Mouse (Mus musculus): Measurements from ENCODE around the gene Arhgap42. TPM values are rescaled to one million over a fixed set of nuclear protein-coding genes. Genes with fewer than 3 reads are reported as not detected.

Arhgap42 gene
- polyA plus RNA-seq (2016; fragmentation: Nextera tagmentation; extraction: Ambion mirVana), result 23.5 and 23.6 TPM in 2 replicates

DNA sequence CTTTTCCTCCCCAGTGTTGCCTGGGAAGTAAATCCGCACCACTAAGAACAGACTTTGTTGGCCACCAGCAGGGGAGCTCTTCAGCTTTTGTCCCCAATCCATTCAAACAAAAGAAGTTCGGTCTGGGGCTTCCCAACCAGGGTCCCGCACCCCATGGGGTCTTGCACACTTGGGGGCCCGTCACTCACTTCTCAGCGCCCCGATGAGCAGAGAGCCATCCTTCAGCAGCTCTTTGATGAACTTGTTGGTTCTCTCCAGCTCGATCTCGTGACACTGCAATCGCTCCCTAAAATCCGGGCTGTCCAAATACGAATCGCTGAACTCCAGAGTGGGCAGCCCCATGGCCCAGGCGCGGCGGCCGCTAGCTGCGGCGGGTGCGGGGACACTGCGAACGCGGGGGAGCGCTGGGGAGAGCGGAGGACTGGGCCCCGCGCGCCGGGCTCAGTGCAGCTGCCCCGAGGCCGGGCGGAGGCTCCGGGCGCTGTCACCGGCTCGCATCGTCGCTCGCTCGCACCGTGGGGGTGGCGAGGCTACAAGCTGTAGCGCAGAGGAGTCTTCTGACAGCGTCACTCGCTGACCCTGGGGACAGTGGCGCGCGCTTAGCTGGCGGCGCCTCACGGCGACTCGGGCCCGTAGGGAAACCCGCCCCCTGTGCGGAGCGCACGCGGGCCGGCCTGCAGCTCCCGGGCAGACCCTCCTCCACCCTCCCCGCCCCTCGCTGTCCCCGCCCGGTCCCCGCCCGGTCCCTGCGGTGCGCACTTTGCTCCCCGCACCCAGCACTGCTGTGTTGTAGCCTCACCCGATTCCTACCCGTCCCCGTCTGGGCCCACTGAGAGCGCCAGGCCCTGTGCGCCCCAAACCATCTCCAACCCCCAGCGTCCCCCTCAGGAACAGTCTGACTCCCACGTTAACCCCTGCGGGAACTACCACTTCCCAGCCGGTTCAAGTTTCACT is at the start of gene Arhgap42:
Arhgap42 (minus strand) TSS at position 664 of the 954 bp plus-strand sequence.
- peak within 1 kb of the TSS; percentile 88 for H3K4me3 ChIP-seq
- H3K36me3 ChIP-seq, result 0 out of 2 replicates have a peak, but pooled peaks cover under 1% of the 10 kb centered on the region
- no peaks in the 10 kb centered on the region for H3K9me3 ChIP-seq
- peak; percentile 79 for DNase-seq (ENCODE audit: low spot score)
- peak within 1 kb of the TSS; percentile 97 for H3K27ac ChIP-seq
- H3K4me1 ChIP-seq (replicated peaks), result peaks cover 24% of the 10 kb centered on the region
- H3K27me3 ChIP-seq (ENCODE audit: insufficient read depth, poor library complexity, severe bottlenecking), result 0 out of 2 replicates have a peak, but pooled peaks cover 6% of the 10 kb centered on the region
- under 1% methylated on average over 61 of the region's 78 CpGs for WGBS

DNA sequence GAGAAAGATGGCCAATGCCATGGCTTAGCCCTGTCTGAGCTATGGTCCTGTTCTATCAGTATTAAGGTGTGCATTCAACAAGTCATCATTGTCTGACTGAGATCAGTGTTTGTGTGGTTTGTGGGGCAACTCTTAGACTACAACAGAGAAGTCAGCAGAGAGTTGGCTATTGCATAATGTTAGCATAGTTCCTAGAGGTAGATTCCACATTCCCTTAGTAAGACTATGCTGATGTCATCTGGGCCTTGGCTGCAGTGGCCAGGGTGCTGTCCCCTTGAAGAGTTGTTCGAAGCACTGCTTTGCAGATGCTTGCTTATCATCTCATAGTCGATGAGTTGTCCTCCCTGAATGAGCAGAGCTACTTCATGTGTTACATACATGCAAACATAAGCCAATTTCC is 49.2 kb upstream of the Arhgap42 start:
- Histone ChIP-seq H3K4me3 (no peak overlapping the region), H3K9me3 (no peaks in the 10 kb centered on the region), H3K4me1 (replicated peaks) (no peaks in the 10 kb centered on the region), H3K36me3 (no peaks in the 10 kb centered on the region), H3K27me3 (ENCODE audit: insufficient read depth, poor library complexity, severe bottlenecking) (no peaks in the 10 kb centered on the region), H3K27ac (no peak overlapping the region)
- DNase-seq (ENCODE audit: low spot score), result no peak
- WGBS, result 90% methylated on average over 2 of the region's 2 CpGs

- Histone ChIP-seq H3K4me3 (no peak overlapping the region), H3K4me1 (replicated peaks) (peaks cover 15% of the 10 kb centered on the region), H3K27ac (peak overlapping the region; percentile 71), H3K9me3 (no peaks in the 10 kb centered on the region), H3K27me3 (ENCODE audit: insufficient read depth, poor library complexity, severe bottlenecking) (no peaks in the 10 kb centered on the region), H3K36me3 (no peaks in the 10 kb centered on the region)
- WGBS, result 14% methylated on average over 2 of the region's 2 CpGs
- no peak for DNase-seq (ENCODE audit: low spot score)
Measured at GRCm38 (mm10) chr9:9269305-9269704, 30.4 kb upstream of the Arhgap42 start.

- Histone ChIP-seq H3K9me3 (no peaks in the 10 kb centered on the region), H3K36me3 (no peaks in the 10 kb centered on the region), H3K27me3 (ENCODE audit: insufficient read depth, poor library complexity, severe bottlenecking) (no peaks in the 10 kb centered on the region), H3K27ac (0 out of 2 replicates have a peak overlapping the region, but pooled peaks have one; percentile 13), H3K4me3 (no peak overlapping the region), H3K4me1 (replicated peaks) (peaks cover 15% of the 10 kb centered on the region)
- 84% methylated on average over 6 of the region's 6 CpGs for WGBS
- DNase-seq (ENCODE audit: low spot score), result no peak
Measured at GRCm38 (mm10) chr9:9267606-9268601, 29.0 kb upstream of the Arhgap42 start.

DNA sequence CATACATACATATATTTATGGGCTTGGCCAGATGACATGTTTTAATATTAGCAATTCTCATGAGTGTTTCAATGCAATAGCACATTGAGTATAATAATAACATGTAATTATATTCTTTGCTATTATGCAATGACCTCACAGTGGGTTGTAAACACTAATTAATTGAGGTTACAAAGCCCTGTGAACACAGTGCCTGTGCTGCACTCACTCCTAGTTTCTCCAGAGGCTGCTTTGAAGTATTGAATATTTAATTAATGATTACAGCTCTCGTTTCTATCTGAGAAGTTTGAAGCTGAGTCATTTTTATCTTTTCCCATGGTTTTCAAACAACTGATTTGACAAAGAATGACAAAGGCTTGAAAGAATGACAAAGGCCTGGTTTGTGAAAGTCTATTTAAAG is 24.6 kb upstream of the Arhgap42 start:
- Histone ChIP-seq H3K27me3 (ENCODE audit: insufficient read depth, poor library complexity, severe bottlenecking) (no peaks in the 10 kb centered on the region), H3K4me3 (no peak overlapping the region), H3K36me3 (no peaks in the 10 kb centered on the region), H3K9me3 (no peaks in the 10 kb centered on the region), H3K27ac (no peak overlapping the region), H3K4me1 (replicated peaks) (peaks cover 4% of the 10 kb centered on the region; the same call in 1 of the 2 replicates)
- no peak for DNase-seq (ENCODE audit: low spot score)
- WGBS, result 70% methylated on average over 1 of the region's 1 CpGs

DNA sequence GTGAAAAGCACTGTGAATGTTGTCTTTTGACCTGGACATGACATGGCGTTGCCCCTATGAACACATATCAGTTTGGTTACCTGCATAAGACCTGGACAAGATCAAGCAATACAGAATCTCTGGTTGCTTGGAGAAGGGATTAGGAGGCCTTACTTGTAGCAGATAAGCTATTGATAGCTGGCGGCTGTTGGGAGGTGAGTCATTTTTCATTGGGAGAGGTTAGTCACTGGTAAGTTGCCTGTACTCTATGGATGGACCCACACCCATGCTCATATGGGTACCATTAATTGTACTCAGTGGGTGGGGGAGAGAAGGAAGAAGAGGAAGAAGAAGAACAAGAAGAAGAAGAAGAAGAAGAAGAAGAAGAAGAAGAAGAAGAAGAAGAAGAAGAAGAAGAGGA is 23.6 kb upstream of the Arhgap42 start:
- 91% methylated on average over 2 of the region's 2 CpGs for WGBS
- Histone ChIP-seq H3K27me3 (ENCODE audit: insufficient read depth, poor library complexity, severe bottlenecking) (no peaks in the 10 kb centered on the region), H3K27ac (no peak overlapping the region), H3K9me3 (no peaks in the 10 kb centered on the region), H3K4me3 (no peak overlapping the region), H3K36me3 (no peaks in the 10 kb centered on the region), H3K4me1 (replicated peaks) (no peaks in the 10 kb centered on the region; the same call in 1 of the 2 replicates)
- DNase-seq (ENCODE audit: low spot score), result no peak

DNA sequence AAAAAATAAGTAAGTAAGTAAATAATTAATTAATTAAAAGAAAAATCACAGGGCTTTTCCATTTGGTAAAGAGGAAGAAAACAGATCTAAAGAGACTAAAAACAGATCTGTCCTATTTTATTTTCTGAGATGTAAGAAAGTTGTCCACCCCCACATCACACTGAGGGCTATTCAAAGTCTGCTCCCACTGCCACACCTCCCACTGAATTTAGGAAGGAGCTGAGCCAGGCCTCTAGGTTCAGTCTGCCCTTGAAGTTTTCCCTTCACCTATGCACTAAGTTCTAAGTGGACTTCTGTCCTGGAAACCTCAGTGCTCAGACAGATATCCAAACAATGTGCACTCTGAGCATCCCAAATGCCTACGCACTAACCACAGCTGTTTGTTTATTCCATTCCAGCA is 15.9 kb upstream of the Arhgap42 start:
- WGBS, result 94% methylated on average over 1 of the region's 1 CpGs
- no peaks in the 10 kb centered on the region for H3K4me1 ChIP-seq (replicated peaks)

GRCm38 (mm10) chr9:9248529-9248928 is 9.6 kb upstream of the Arhgap42 start:
- H3K27ac ChIP-seq, result no peak overlapping the region
- no peaks in the 10 kb centered on the region for H3K9me3 ChIP-seq
- H3K36me3 ChIP-seq, result no peaks in the 10 kb centered on the region
- DNase-seq (ENCODE audit: low spot score), result no peak
- WGBS, result 43% methylated on average over 2 of the region's 2 CpGs
- no peak overlapping the region for H3K4me3 ChIP-seq
- peaks cover 11% of the 10 kb centered on the region for H3K4me1 ChIP-seq (replicated peaks)
- H3K27me3 ChIP-seq (ENCODE audit: insufficient read depth, poor library complexity, severe bottlenecking), result no peaks in the 10 kb centered on the region

More for the DNA sequence above, 15.9 kb upstream of the Arhgap42 start:
- H3K4me3 ChIP-seq, result no peak overlapping the region
- H3K9me3 ChIP-seq, result no peaks in the 10 kb centered on the region
- no peak for DNase-seq (ENCODE audit: low spot score)
- no peak overlapping the region for H3K27ac ChIP-seq
- H3K27me3 ChIP-seq (ENCODE audit: insufficient read depth, poor library complexity, severe bottlenecking), result no peaks in the 10 kb centered on the region
- no peaks in the 10 kb centered on the region for H3K36me3 ChIP-seq

- DNase-seq (ENCODE audit: low spot score), result no peak
- H3K9me3 ChIP-seq, result no peaks in the 10 kb centered on the region
- H3K4me1 ChIP-seq (replicated peaks), result peaks cover 11% of the 10 kb centered on the region
- H3K4me3 ChIP-seq, result no peak overlapping the region
- H3K27me3 ChIP-seq (ENCODE audit: insufficient read depth, poor library complexity, severe bottlenecking), result 0 out of 2 replicates have a peak, but pooled peaks cover 6% of the 10 kb centered on the region
- no peak overlapping the region for H3K27ac ChIP-seq
- no peaks in the 10 kb centered on the region for H3K36me3 ChIP-seq
Measured at GRCm38 (mm10) chr9:9245994-9246393, 7.1 kb upstream of the Arhgap42 start.

DNA sequence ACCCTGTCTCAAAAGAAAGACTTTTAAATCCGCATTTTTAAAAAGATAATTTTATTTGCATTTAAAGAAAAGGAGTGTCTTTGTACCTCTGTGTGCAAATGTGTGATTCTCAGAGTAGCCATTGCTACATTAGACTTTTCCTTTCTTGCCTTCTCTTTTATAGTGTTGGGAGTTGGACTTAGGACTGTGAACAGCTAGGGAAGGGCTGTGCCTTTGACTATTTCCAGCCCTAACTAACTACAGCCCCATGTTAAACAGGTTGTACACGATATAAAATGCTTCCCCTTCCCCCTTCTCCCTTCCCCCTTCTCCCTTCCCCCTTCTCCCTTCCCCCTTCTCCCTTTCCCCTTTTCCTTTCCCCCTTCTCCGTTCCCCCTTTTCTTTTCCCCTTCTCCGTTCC is 4.9 kb upstream of the Arhgap42 start:
- Histone ChIP-seq H3K4me1 (replicated peaks) (peaks cover 17% of the 10 kb centered on the region), H3K36me3 (no peaks in the 10 kb centered on the region), H3K27ac (no peak overlapping the region), H3K4me3 (no peak overlapping the region), H3K9me3 (no peaks in the 10 kb centered on the region), H3K27me3 (ENCODE audit: insufficient read depth, poor library complexity, severe bottlenecking) (0 out of 2 replicates have a peak, but pooled peaks cover 6% of the 10 kb centered on the region)
- no peak for DNase-seq (ENCODE audit: low spot score)
- 69% methylated on average over 4 of the region's 4 CpGs for WGBS

- DNase-seq (ENCODE audit: low spot score), result no peak
- Histone ChIP-seq H3K4me1 (replicated peaks) (peaks cover 30% of the 10 kb centered on the region), H3K4me3 (no peak overlapping the region), H3K36me3 (no peaks in the 10 kb centered on the region), H3K27me3 (ENCODE audit: insufficient read depth, poor library complexity, severe bottlenecking) (0 out of 2 replicates have a peak, but pooled peaks cover 6% of the 10 kb centered on the region), H3K9me3 (no peaks in the 10 kb centered on the region), H3K27ac (no peak overlapping the region)
- WGBS, result 89% methylated on average over 7 of the region's 7 CpGs
Measured at GRCm38 (mm10) chr9:9241202-9241795, 2.4 kb upstream of the Arhgap42 start.

- Histone ChIP-seq H3K36me3 (0 out of 2 replicates have a peak, but pooled peaks cover 5% of the 10 kb centered on the region), H3K4me1 (replicated peaks) (peaks cover 24% of the 10 kb centered on the region), H3K27ac (peak overlapping the region; percentile 24; the same call in 1 of the 2 replicates), H3K4me3 (peak overlapping the region; percentile 88), H3K27me3 (ENCODE audit: insufficient read depth, poor library complexity, severe bottlenecking) (0 out of 2 replicates have a peak, but pooled peaks cover 6% of the 10 kb centered on the region), H3K9me3 (no peaks in the 10 kb centered on the region)
- WGBS, result 62% methylated on average over 5 of the region's 5 CpGs
- DNase-seq (ENCODE audit: low spot score), result no peak
Measured at GRCm38 (mm10) chr9:9237511-9237910, 1.4 kb downstream of the Arhgap42 start.
